In genomic region chr1:24316961-24317589, GRCm38 (mm10) we compare ENCODE assay signal across 22 mouse cellular contexts.
"Had no signal": no experiment of that assay in that cellular context is flagged by ENCODE, and none has a peak within 500 bp of the region (broad histone marks: within the 10 kb centered on the region; RNA-seq: fewer than 3 reads in every experiment).

No protein-coding gene starts in this region.

- H3K4me1 ChIP-seq: heart, embryonic 12.5 days; hindbrain, embryonic 10.5 days; intestine, embryonic 15.5 days had no signal

- H3K27ac ChIP-seq: heart, adult 2 months; hindbrain, embryonic 10.5 days; intestine, embryonic 15.5 days; layer of hippocampus, adult 2 months; left cerebral cortex, adult 2 months; limb, embryonic 10.5 days; limb, embryonic 12.5 days had no signal

- H3K36me3 ChIP-seq: heart, embryonic 12.5 days; hindbrain, embryonic 10.5 days; intestine, embryonic 15.5 days; limb, embryonic 10.5 days; limb, embryonic 12.5 days had no signal

- H3K9me3 ChIP-seq: hindbrain, embryonic 10.5 days; intestine, embryonic 15.5 days; limb, embryonic 10.5 days; limb, embryonic 12.5 days had no signal

- H3K27me3 ChIP-seq: heart, embryonic 12.5 days; intestine, embryonic 15.5 days; limb, embryonic 12.5 days had no signal

- H3K4me2 ChIP-seq: heart, embryonic 12.5 days; intestine, embryonic 15.5 days; limb, embryonic 12.5 days had no signal

- H3K4me3 ChIP-seq: heart, adult 2 months; heart, embryonic 12.5 days; hindbrain, embryonic 10.5 days; intestine, embryonic 15.5 days; layer of hippocampus, adult 2 months; left cerebral cortex, adult 2 months; limb, embryonic 10.5 days; limb, embryonic 12.5 days had no signal

- DNase-seq: forebrain, postnatal 0 days; gastrocnemius, postnatal 14 days; gastrocnemius, postnatal 36 days; heart, adult 11 months; heart, adult 2 months; heart, postnatal 10 days; heart, postnatal 4 days; kidney, adult 18-20 months; kidney, adult 8-10 months; kidney, postnatal 10 days; kidney, postnatal 25 days; kidney, postnatal 4 days had no signal

- ATAC-seq: forebrain, postnatal 0 days; hindbrain, embryonic 16.5 days; inflammation-experienced regulatory T-cells, adult 6 months; intestine, embryonic 15.5 days; intestine, postnatal 0 days had no signal

- H3K9ac ChIP-seq: forebrain, postnatal 0 days; heart, embryonic 12.5 days; intestine, embryonic 15.5 days; limb, embryonic 12.5 days had no signal
